Mouse (Mus musculus): Measurements from ENCODE around the gene Krt88. TPM values are rescaled to one million over a fixed set of nuclear protein-coding genes. Genes with fewer than 3 reads are reported as not detected.

The Krt88 gene
- not detected for polyA plus RNA-seq (2015; fragmentation: Illumina TruSeq; extraction: RNeasy Lipid Tissue Mini Kit (QIAGEN cat#74804); ENCODE audit: insufficient read depth, low read depth, low replicate concordance)

GRCm38 (mm10) chr15:101447444-101447843 is at the start of gene Krt88:
Gene Krt88, plus strand, starts transcription at chr15:101447744.

DNA sequence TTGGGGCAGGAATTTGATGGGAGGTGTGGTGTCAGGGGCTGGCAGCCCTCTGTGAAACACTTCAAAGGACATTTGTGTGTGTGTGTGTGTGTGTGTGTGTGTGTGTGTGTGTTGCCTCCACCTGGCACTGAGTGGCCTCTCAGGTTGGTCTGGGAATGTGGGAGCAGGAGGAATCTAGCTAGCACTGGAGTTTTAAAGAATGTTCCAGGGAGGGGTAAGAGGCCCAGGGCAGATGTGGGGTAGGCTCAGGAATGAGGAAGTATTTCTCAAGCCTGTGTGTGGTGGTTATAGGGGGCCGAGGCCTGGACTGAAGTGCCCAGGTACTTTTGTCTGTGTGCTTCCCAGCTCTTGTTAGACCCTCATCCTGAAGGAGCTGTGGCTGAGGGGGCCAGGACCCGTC is 36.8 kb upstream of the Krt88 start, which contains the start of gene Krt7:
TSS of gene Krt7 (plus strand) at position 269 of the 400 bp plus-strand sequence.

GRCm38 (mm10) chr15:101438555-101438954 is 9.0 kb upstream of the Krt88 start, which contains the start of gene Krt87:
Gene Krt87, minus strand, starts transcription at chr15:101438804.

DNA sequence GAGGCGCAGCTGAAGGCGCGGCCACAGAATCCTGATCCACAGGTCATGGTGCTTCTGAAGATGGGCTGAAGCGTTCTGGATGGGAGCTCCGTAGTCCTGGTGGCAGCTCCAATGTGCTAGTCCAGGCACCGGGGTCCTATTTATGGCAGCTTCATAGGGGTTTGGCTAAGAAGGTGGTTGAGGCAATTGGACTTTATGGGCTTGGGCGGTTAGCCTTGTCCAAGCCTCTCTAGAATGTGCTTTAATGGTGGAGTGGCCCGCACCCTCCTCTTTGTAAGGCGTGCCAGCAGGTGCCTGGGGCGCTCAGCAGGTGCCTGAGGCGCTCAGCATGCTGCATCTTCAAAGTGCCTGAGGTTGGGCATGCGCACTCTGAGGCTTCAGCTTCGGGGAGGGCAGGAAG is 16.1 kb downstream of the Krt88 start, which contains the start of gene Krt81:
TSS of gene Krt81 (minus strand) at position 101 of the 400 bp plus-strand sequence.

DNA sequence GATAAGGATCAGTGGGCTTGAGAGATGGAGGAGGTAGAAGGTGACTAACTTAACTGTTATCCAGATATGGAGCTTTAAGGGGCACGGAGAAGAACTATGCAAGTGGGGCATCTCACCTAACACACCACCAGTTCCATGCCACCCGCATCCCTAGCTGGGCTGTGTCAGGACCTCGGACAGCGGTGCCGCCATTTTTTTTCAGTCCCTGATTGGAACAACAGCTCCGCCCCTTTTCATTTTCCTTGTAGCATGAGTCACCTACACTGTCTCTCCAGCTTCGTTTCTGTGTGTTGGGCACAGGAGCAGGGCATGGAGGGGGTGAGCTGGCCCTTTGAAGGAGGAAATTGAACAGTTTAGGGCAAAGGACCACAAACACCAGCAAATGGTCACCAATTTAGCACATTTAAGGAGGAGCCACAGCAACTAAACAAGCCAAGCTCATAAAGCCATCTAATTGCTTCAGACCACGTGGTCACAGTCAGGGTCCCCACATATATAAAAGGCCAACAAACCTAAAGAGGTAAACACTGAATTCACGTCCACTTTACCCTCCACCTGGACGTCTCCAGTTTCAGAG is 25.5 kb downstream of the Krt88 start, which contains the start of gene Krt86:
TSS of gene Krt86 (plus strand) at position 527 of the 577 bp plus-strand sequence.

DNA sequence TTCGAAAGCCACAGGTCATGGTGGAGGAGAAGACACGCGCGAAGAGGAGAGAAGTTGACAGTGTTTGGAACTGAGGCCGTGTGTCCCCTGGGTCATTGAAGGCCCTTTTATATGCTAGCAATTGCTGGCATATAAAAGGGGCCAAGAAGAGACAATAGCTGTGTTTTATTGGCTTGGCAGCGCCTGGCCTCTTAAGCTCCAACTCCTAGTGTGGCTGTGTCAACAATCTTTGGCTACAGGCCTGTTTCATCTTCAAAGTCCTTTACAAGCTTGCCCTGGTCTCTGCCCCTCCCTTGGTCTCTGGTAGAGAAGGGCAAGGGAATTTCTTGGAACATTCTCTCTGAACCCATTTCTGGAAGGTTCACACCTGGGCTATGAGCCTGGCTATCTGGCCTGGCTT is 43.9 kb downstream of the Krt88 start, which contains the start of gene Krt83:
TSS of gene Krt83 (minus strand) at position 82 of the 400 bp plus-strand sequence.

Other genes starting within 250 kb of the Krt88 start
- 6.4 TPM for gene Grasp, start 223.6 kb upstream of the Krt88 start, polyA plus RNA-seq (2015; fragmentation: Illumina TruSeq; extraction: RNeasy Lipid Tissue Mini Kit (QIAGEN cat#74804); ENCODE audit: insufficient read depth, low read depth, low replicate concordance)
- 23.3 TPM for gene Nr4a1, start 193.5 kb upstream of the Krt88 start, polyA plus RNA-seq (2015; fragmentation: Illumina TruSeq; extraction: RNeasy Lipid Tissue Mini Kit (QIAGEN cat#74804); ENCODE audit: insufficient read depth, low read depth, low replicate concordance)
- gene Atg101, start 163.5 kb upstream of the Krt88 start, polyA plus RNA-seq (2015; fragmentation: Illumina TruSeq; extraction: RNeasy Lipid Tissue Mini Kit (QIAGEN cat#74804); ENCODE audit: insufficient read depth, low read depth, low replicate concordance) = 5.2 TPM
- 1.00 TPM for gene 6030408B16Rik, start 154.5 kb upstream of the Krt88 start, polyA plus RNA-seq (2015; fragmentation: Illumina TruSeq; extraction: RNeasy Lipid Tissue Mini Kit (QIAGEN cat#74804); ENCODE audit: insufficient read depth, low read depth, low replicate concordance)
- gene Krt80, start 77.6 kb upstream of the Krt88 start, polyA plus RNA-seq (2015; fragmentation: Illumina TruSeq; extraction: RNeasy Lipid Tissue Mini Kit (QIAGEN cat#74804); ENCODE audit: insufficient read depth, low read depth, low replicate concordance) = 1.8 TPM
- gene Krt7, start 36.7 kb upstream of the Krt88 start, polyA plus RNA-seq (2015; fragmentation: Illumina TruSeq; extraction: RNeasy Lipid Tissue Mini Kit (QIAGEN cat#74804); ENCODE audit: insufficient read depth, low read depth, low replicate concordance) = 8.3 TPM
- not detected for gene Krt87, start 8.9 kb upstream of the Krt88 start, polyA plus RNA-seq (2015; fragmentation: Illumina TruSeq; extraction: RNeasy Lipid Tissue Mini Kit (QIAGEN cat#74804); ENCODE audit: insufficient read depth, low read depth, low replicate concordance)
- gene Krt81, start 16.0 kb downstream of the Krt88 start, polyA plus RNA-seq (2015; fragmentation: Illumina TruSeq; extraction: RNeasy Lipid Tissue Mini Kit (QIAGEN cat#74804); ENCODE audit: insufficient read depth, low read depth, low replicate concordance) = not detected
- gene Krt86, start 25.7 kb downstream of the Krt88 start, polyA plus RNA-seq (2015; fragmentation: Illumina TruSeq; extraction: RNeasy Lipid Tissue Mini Kit (QIAGEN cat#74804); ENCODE audit: insufficient read depth, low read depth, low replicate concordance) = not detected
- not detected for gene Krt83, start 43.8 kb downstream of the Krt88 start, polyA plus RNA-seq (2015; fragmentation: Illumina TruSeq; extraction: RNeasy Lipid Tissue Mini Kit (QIAGEN cat#74804); ENCODE audit: insufficient read depth, low read depth, low replicate concordance)
- gene Gm49425, start 69.5 kb downstream of the Krt88 start, polyA plus RNA-seq (2015; fragmentation: Illumina TruSeq; extraction: RNeasy Lipid Tissue Mini Kit (QIAGEN cat#74804); ENCODE audit: insufficient read depth, low read depth, low replicate concordance) = not detected
- gene Krt84, start 85.1 kb downstream of the Krt88 start, polyA plus RNA-seq (2015; fragmentation: Illumina TruSeq; extraction: RNeasy Lipid Tissue Mini Kit (QIAGEN cat#74804); ENCODE audit: insufficient read depth, low read depth, low replicate concordance) = not detected
- gene Krt82, start 102.9 kb downstream of the Krt88 start, polyA plus RNA-seq (2015; fragmentation: Illumina TruSeq; extraction: RNeasy Lipid Tissue Mini Kit (QIAGEN cat#74804); ENCODE audit: insufficient read depth, low read depth, low replicate concordance) = not detected
- gene Krt90, start 115.2 kb downstream of the Krt88 start, polyA plus RNA-seq (2015; fragmentation: Illumina TruSeq; extraction: RNeasy Lipid Tissue Mini Kit (QIAGEN cat#74804); ENCODE audit: insufficient read depth, low read depth, low replicate concordance) = not detected
- gene Krt75, start 126.2 kb downstream of the Krt88 start, polyA plus RNA-seq (2015; fragmentation: Illumina TruSeq; extraction: RNeasy Lipid Tissue Mini Kit (QIAGEN cat#74804); ENCODE audit: insufficient read depth, low read depth, low replicate concordance) = not detected
- not detected for gene Gm5414, start 180.4 kb downstream of the Krt88 start, polyA plus RNA-seq (2015; fragmentation: Illumina TruSeq; extraction: RNeasy Lipid Tissue Mini Kit (QIAGEN cat#74804); ENCODE audit: insufficient read depth, low read depth, low replicate concordance)
- not detected for gene Gm5478, start 199.6 kb downstream of the Krt88 start, polyA plus RNA-seq (2015; fragmentation: Illumina TruSeq; extraction: RNeasy Lipid Tissue Mini Kit (QIAGEN cat#74804); ENCODE audit: insufficient read depth, low read depth, low replicate concordance)
- not detected for gene Krt6b, start 232.5 kb downstream of the Krt88 start, polyA plus RNA-seq (2015; fragmentation: Illumina TruSeq; extraction: RNeasy Lipid Tissue Mini Kit (QIAGEN cat#74804); ENCODE audit: insufficient read depth, low read depth, low replicate concordance)
- not detected for gene Krt6a, start 246.6 kb downstream of the Krt88 start, polyA plus RNA-seq (2015; fragmentation: Illumina TruSeq; extraction: RNeasy Lipid Tissue Mini Kit (QIAGEN cat#74804); ENCODE audit: insufficient read depth, low read depth, low replicate concordance)

Measured in pancreas, adult 10 weeks (tissue).